Mouse (Mus musculus) right cerebral cortex, postnatal 25 days (tissue): Measurements from ENCODE around the gene Ankrd52.

Experiments
- DNase-seq: peaks from one replicate; pipeline ENCODE4 v3.0.0; 2022

Gene Ankrd52

DNA sequence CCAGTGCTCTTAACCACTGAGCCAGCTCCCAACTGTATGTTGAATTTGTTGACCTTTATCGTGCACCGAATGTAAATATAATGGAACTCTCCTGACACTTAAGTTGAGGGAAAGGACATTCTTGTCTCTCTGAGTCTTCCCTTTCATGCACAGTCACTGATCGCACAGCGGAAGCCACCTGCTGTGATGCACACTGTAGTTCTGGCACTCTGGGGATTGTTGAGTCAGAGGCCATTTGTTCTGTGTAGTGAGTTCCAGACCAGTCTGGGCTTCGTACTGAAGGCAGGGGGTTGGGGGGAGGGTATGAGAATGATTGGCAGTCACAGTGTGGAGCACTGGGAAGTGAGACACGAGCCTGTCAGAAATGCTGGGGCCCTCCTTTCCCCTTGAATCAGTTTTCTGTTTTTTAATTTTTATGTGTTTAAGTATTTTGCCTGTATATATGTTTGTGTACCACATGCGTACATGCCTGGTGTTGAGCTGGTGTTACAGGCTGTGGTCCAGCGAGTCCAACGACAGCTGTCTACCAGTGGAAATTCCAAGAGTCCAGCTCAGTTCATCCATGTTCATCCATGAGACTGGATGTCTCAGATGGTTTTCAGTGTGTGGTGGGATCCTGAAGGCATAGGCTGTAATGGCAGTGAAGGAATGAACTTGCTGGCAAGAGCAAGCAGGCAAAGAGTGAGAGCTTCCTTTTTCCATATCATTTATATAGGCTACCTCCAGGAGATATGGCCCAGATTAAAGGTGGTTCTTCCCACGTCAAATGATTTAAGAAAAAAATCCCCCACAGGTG, 64.6 kb downstream of the Ankrd52 start:
- no peak for DNase-seq

DNA sequence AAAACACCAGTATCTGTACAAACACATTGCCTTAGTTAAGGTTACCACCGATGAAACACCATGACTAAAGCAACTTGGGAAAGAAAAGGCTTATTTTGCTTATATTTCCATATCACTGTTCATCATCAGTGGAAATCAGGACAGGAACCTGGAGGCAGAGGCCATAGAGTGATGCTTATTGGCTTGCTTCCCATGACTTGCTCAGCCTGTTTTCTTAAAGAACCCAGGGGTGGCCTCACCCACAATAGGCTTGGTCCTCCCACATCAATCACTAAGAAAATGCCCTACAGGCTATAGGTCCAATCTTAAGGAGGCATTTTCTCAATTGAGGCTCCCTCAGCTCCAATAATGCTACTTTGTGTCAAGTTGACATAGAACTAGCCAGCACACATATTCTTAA, 65.8 kb downstream of the Ankrd52 start:
- DNase-seq = no peak

DNA sequence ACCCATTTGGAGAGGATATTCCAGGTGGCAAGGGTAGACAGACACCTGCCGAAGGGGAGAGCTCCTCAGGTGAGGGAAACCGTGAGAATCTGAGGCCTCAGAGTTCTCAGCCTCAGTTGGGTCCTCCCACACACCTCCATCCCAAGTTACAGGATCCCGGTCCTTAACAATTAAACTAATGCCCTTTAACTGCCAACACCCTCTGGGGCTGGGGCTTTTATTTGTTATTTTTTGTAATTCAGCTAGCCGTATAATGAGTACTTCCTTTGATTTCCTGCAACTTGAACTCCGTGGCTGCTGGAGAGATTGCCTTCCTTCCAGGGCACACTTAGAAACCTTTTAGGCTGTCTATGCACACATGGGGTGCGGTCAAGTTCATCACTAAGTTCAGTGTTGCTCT, 67.4 kb downstream of the Ankrd52 start:
- no peak for DNase-seq

DNA sequence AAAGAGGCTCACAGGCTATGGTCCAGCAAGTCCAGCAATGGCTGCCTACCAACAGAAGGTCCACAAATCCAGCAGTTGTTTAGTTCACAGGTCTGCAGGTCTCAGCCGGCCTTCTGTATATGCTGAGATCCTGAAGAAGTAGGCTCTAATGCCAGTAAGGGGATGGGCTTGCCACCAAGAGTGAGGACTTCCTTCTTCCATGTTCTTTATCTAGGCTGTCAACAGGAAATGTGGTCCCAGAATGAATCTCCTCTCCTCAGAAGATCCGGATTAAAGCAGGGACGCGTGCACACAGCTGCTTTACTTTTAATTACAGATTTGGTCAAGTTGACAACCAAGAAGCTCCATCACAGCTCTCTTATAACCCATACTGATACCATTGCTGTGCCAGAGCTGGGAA, 68.5 kb downstream of the Ankrd52 start:
- DNase-seq = no peak

DNA sequence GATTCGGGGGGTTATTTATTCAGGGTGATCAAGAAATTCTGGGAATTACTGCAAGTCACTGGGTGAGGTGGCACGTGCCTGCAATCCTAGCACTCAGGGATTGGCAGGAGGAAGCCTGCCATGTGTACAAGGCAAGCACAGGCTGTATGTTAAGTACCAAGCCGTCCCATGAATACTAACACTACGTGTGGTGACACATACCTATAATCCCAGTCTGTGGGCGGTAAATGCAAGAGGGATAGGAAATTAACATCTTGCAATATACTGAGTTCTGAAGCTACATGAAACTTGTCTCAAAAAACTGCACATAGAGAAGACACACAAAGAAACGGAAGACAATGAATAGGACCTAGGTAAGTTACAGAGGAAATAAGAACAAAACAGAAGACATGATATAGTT, 74.1 kb downstream of the Ankrd52 start:
- no peak for DNase-seq

DNA sequence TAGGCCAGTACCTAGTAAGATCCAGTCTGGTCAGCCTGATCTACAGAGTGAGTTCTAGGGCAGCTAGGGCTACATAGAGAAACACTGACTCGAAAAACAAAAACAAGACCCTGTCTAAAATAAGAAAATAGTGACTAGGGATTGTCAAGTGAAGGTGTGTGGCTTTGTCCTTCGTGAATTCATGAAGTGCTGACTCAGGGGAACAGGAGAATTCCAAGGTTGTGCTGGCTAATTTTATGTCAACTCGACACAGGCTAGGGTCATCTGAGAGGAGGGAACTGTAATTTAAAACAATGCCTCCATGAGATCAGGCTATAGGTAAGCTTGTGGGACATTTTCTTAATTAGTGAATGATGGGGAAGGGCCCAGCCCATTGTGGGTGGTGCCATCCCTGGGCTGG, 77.6 kb downstream of the Ankrd52 start:
- DNase-seq = no peak

DNA sequence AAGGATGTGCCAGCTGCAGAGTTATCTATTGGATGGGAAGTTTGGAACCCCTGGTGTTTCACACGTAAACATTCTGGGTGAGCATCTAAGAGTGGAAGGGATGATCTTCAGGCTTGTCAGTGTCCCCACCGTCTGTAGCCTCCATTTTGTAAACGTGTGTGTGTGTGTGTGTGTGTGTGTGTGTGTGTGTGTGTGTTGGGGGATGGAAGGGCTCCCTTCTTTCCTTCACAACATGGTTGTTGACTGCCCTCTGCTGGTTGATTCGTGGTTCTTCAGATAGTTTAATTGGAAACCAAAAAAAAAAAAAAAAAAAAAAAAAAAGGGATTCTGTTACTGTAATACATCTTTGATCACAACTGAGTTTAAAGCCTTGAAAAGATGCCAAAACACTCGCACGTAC, 78.4 kb downstream of the Ankrd52 start:
- peak; percentile 33 for DNase-seq

DNA sequence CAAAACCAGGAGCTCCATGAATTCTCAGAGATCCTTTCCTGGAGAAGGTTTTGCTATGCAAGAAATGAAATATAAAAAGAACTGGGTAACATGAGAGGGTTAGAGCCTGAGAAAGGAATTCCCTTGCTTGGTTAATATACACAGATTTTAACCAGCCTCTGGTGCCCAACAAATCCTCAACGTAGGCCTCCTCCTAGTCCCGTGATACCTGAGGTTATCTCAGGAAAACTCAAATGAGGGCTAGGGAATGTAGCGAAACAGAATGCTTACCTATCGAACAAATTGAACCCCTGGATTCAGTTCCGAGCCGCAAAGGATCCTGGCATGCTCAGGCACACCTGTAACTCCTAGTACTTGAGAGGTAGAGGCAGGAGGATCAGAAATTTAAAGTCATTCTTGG, 80.8 kb downstream of the Ankrd52 start:
- no peak for DNase-seq
